Mouse (Mus musculus): ENCODE data around the gene Sp3.

GRCm38 (mm10) chr2:72956415-72956814, 23.8 kb downstream of the Sp3 start:
- no peak for TF ChIP-seq CTCF (IDR thresholded peaks at IDR 0.05; ENCODE audit: control insufficient read depth, insufficient read depth, insufficient replicate concordance, low read depth, low read length)
- TF ChIP-seq POLR2A (IDR thresholded peaks at IDR 0.05; ENCODE audit: control insufficient read depth, low read depth, low read length): no peak
